Mouse (Mus musculus) spleen, postnatal 0 days (tissue): ENCODE data around the gene Gm6890. TPM values are rescaled to one million over a fixed set of nuclear protein-coding genes. Genes with fewer than 3 reads are reported as not detected.

Experiments
- polyA plus RNA-seq: library from polyadenylated mRNA; unstranded; fragments of >200 nt; fragmentation: Nextera tagmentation; extraction: Ambion mirVana; gene quantifications from 2 replicates; pipeline ENCODE4 v1.2.1, GENCODE M21; 2015

The Gm6890 gene
- not detected in 2 replicates for polyA plus RNA-seq

GRCm38 (mm10) chrX:74740627-74741026, at the start of gene Gm6890:
Gm6890 (plus strand) TSS chrX:74740927.

Other genes starting within 250 kb of the Gm6890 start
- not detected in 2 replicates for gene Olfr1326-ps1, start 166.0 kb upstream of the Gm6890 start, polyA plus RNA-seq
- gene Olfr1325, start 148.2 kb upstream of the Gm6890 start, polyA plus RNA-seq: not detected in 2 replicates
- gene Gm5640, start 95.3 kb upstream of the Gm6890 start, polyA plus RNA-seq: not detected in 2 replicates
- gene Gm5936, start 96.3 kb downstream of the Gm6890 start, polyA plus RNA-seq: not detected in 2 replicates